Mouse (Mus musculus) kidney, adult 2 months (tissue): ENCODE results near the gene Doxl2. TPM values are rescaled to one million over a fixed set of nuclear protein-coding genes. Genes with fewer than 3 reads are reported as not detected.

Experiments used
- DNase-seq: peaks from one replicate; pipeline ENCODE4 v3.0.0; 2021
- H3K27ac ChIP-seq: fragments of 200-500 bp; 2 replicates; pipeline ENCODE4 v1.5.1; 2012; ENCODE audit warnings: low read depth, low read length, control low read depth, inconsistent platforms; ENCODE audit not compliant: insufficient read depth
- H3K27me3 ChIP-seq: fragments of 200-500 bp; replicated peaks from 2 replicates; pipeline ENCODE4 v1.6.1; 2012; ENCODE audit warnings: mild to moderate bottlenecking, moderate library complexity, low read length, inconsistent platforms; ENCODE audit not compliant: control insufficient read depth, insufficient read depth
- H3K36me3 ChIP-seq: fragments of 200-500 bp; 2 replicates; pipeline ENCODE4 v1.6.1; 2012; ENCODE audit warnings: mild to moderate bottlenecking, moderate library complexity, low read length, inconsistent platforms; ENCODE audit not compliant: control insufficient read depth, insufficient read depth
- H3K4me1 ChIP-seq: fragments of 200-500 bp; 2 replicates; pipeline ENCODE4 v1.6.1; 2011; ENCODE audit warnings: low read length; ENCODE audit not compliant: control insufficient read depth, insufficient read depth
- H3K4me3 ChIP-seq: fragments of 200-500 bp; 2 replicates; pipeline ENCODE4 v1.5.1; 2011; ENCODE audit warnings: mild to moderate bottlenecking, low read depth, low read length, control low read depth; ENCODE audit not compliant: insufficient read depth
- CTCF ChIP-seq: fragments of 200-500 bp; conservative IDR thresholded peaks from 2 replicates; pipeline ENCODE4 v1.5.1; 2011; ENCODE audit warnings: low read depth, mild to moderate bottlenecking, control low read depth, low read length, moderate library complexity, mixed read lengths; ENCODE audit not compliant: insufficient read depth, insufficient read length
- POLR2A ChIP-seq: fragments of 200-500 bp; IDR thresholded peaks from one replicate; pipeline ENCODE4 v1.6.1; 2011; ENCODE audit warnings: low read depth, low read length, control low read depth
- WGBS: fragments of 180-500 bp; shearing (Covaris S2); methylation state at CpG from one replicate; pipeline ENCODE4 v1.1.7; 2018; 5-methylcytosine and 5-hydroxymethylcytosine counted together
- polyA plus RNA-seq: library from polyadenylated mRNA; depleted of rRNA; stranded (reverse); fragments of >200 nt; gene quantifications from 2 replicates; pipeline ENCODE4 v1.2.3, GENCODE M21; 2012

The Doxl2 gene
- polyA plus RNA-seq, 1 experiment: not detected

DNA sequence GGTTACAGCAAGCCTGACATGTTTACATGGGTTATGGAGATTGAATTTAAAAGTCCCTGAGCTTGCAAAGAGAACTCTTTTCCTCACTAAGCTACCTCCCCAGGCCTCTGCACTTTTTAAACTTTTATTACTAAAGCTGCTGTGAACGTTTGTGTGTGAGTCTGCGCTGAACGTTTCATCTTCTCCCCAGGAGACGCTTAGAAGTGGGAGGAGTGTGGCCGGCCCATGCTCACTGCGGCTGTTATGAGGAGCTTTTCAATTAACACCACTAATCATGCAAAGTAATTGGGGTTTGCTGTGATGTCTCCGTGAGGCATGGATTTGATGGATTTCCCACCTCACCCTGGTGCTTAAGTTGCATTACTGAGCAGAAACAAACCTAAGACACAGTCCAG, 34.4 kb downstream of the Doxl2 start:
- Histone ChIP-seq H3K27ac (no peak overlapping the region), H3K4me3 (no peak overlapping the region), H3K4me1 (peaks cover 3% of the 10 kb centered on the region; the same call in 1 of the 2 replicates), H3K36me3 (no peaks in the 10 kb centered on the region), H3K27me3 (no peaks in the 10 kb centered on the region)
- no peak for DNase-seq
- WGBS: 31% methylated on average over 7 of the region's 7 CpGs
- TF ChIP-seq POLR2A (no peak), CTCF (no peak)

GRCm38 (mm10) chr6:49009665-49010064, 34.9 kb downstream of the Doxl2 start:
- no peak for TF ChIP-seq POLR2A
- TF ChIP-seq CTCF: 0 out of 2 replicates have a peak, but pooled peaks have one; percentile 1

DNA sequence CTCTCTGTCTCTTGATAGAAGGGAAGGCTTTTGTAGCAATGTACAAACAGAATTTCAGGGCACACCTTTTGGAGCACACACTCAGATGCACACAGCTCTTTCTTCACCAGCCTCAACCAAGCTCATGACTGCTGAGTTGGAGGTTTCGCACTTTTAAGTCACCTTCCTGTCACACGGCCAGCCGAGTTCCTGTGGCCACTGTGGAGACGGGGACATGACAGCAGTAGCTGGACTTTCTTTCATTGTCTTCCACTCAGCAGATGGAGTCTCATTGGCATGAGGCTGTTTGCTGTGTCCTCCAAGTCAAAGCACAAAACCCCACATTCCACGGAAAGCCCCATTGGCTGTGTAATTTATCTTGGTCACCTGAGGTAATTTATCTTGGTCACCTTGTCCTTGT, 36.4 kb downstream of the Doxl2 start:
- no peaks in the 10 kb centered on the region for H3K36me3 ChIP-seq
- no peak overlapping the region for H3K4me3 ChIP-seq
- no peak overlapping the region for H3K27ac ChIP-seq
- TF ChIP-seq CTCF (no peak), POLR2A (no peak)
- 72% methylated on average over 5 of the region's 5 CpGs for WGBS
- H3K27me3 ChIP-seq: no peaks in the 10 kb centered on the region
- peaks cover 3% of the 10 kb centered on the region; the same call in 1 of the 2 replicates for H3K4me1 ChIP-seq
- DNase-seq: no peak

More at GRCm38 (mm10) chr6:49009665-49010064, 34.9 kb downstream of the Doxl2 start:
- H3K27ac ChIP-seq: no peak overlapping the region
- H3K27me3 ChIP-seq: no peaks in the 10 kb centered on the region
- no peaks in the 10 kb centered on the region for H3K36me3 ChIP-seq
- H3K4me3 ChIP-seq: no peak overlapping the region
- 94% methylated on average over 1 of the region's 1 CpGs for WGBS
- H3K4me1 ChIP-seq: peaks cover 3% of the 10 kb centered on the region; the same call in 1 of the 2 replicates
- no peak for DNase-seq

DNA sequence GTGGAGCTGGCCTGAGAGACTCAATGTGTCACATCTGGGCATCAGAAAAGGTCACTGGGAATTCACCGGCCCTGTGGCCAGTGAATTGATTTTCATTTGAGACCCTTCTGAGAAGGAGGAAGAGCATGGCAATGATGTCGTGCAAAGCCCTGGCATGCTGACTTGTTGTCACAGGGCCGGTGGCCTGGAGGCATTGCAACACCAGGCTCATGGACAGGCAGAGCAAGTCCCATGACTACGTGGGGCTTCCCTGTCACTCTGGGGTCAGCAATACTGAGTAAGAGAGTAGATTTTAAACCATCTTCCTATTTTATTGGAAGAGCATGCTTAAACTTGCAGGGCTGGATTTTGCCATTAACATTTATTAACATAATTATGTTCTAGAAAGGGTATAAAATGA, 38.3 kb downstream of the Doxl2 start:
- Histone ChIP-seq H3K27ac (no peak overlapping the region), H3K4me3 (no peak overlapping the region), H3K36me3 (no peaks in the 10 kb centered on the region), H3K4me1 (peaks cover 3% of the 10 kb centered on the region; the same call in 1 of the 2 replicates), H3K27me3 (no peaks in the 10 kb centered on the region)
- WGBS: 75% methylated on average over 4 of the region's 4 CpGs
- TF ChIP-seq POLR2A (no peak), CTCF (no peak)
- DNase-seq: no peak

GRCm38 (mm10) chr6:49013458-49013857, 38.7 kb downstream of the Doxl2 start:
- 82% methylated on average over 3 of the region's 3 CpGs for WGBS
- no peak for DNase-seq
- H3K4me1 ChIP-seq: 0 out of 2 replicates have a peak, but pooled peaks cover under 1% of the 10 kb centered on the region
- H3K27me3 ChIP-seq: no peaks in the 10 kb centered on the region
- TF ChIP-seq CTCF (no peak), POLR2A (no peak)
- no peak overlapping the region for H3K27ac ChIP-seq
- H3K4me3 ChIP-seq: no peak overlapping the region
- no peaks in the 10 kb centered on the region for H3K36me3 ChIP-seq

GRCm38 (mm10) chr6:49017150-49017549, 42.4 kb downstream of the Doxl2 start:
- Histone ChIP-seq H3K27me3 (no peaks in the 10 kb centered on the region), H3K4me1 (no peaks in the 10 kb centered on the region), H3K36me3 (no peaks in the 10 kb centered on the region), H3K27ac (no peak overlapping the region), H3K4me3 (no peak overlapping the region)
- TF ChIP-seq POLR2A: no peak
- no peak for TF ChIP-seq CTCF
- 48% methylated on average over 12 of the region's 12 CpGs for WGBS
- DNase-seq: no peak

GRCm38 (mm10) chr6:49019341-49019740, 44.6 kb downstream of the Doxl2 start:
- Histone ChIP-seq H3K4me3 (no peak overlapping the region), H3K36me3 (no peaks in the 10 kb centered on the region), H3K27ac (no peak overlapping the region), H3K4me1 (no peaks in the 10 kb centered on the region), H3K27me3 (no peaks in the 10 kb centered on the region)
- TF ChIP-seq CTCF: no peak
- TF ChIP-seq POLR2A: no peak
- WGBS: 97% methylated on average over 1 of the region's 1 CpGs
- DNase-seq: no peak
